Mouse (Mus musculus) heart, embryonic 10.5 days (tissue): ENCODE data around the gene Ankmy1. TPM values are rescaled to one million over a fixed set of nuclear protein-coding genes. Genes with fewer than 3 reads are reported as not detected.

Experiments used
- DNase-seq: peaks from one replicate; pipeline ENCODE4 v3.0.0-alpha.2; 2017; ENCODE audit warnings: low spot score
- H3K27ac ChIP-seq: fragments of 300-500 bp; sonication (generic); 2 replicates; pipeline ENCODE4 v1.5.1; 2016; ENCODE audit warnings: mild to moderate bottlenecking
- H3K27me3 ChIP-seq: fragments of 300-500 bp; sonication (generic); 2 replicates; pipeline ENCODE4 v1.6.1; 2016; ENCODE audit warnings: mild to moderate bottlenecking; ENCODE audit not compliant: poor library complexity, insufficient read depth, severe bottlenecking
- H3K36me3 ChIP-seq: fragments of 300-500 bp; sonication (generic); 2 replicates; pipeline ENCODE4 v1.6.1; 2016; ENCODE audit warnings: mild to moderate bottlenecking, moderate library complexity
- H3K4me1 ChIP-seq: fragments of 300-500 bp; sonication (generic); 2 replicates; pipeline ENCODE4 v1.6.1; 2016; ENCODE audit warnings: mild to moderate bottlenecking
- H3K4me3 ChIP-seq: fragments of 300-500 bp; sonication (generic); 2 replicates; pipeline ENCODE4 v1.5.1; 2016; ENCODE audit warnings: mild to moderate bottlenecking, moderate library complexity
- H3K9me3 ChIP-seq: fragments of 300-500 bp; sonication (generic); 2 replicates; pipeline ENCODE4 v1.6.1; 2016; ENCODE audit warnings: mild to moderate bottlenecking, moderate library complexity
- WGBS: fragments of 180-500 bp; shearing (Covaris S2); methylation state at CpG from one replicate; pipeline ENCODE4 v1.1.7; 2016; 5-methylcytosine and 5-hydroxymethylcytosine counted together
- polyA plus RNA-seq: library from polyadenylated mRNA; unstranded; fragments of >200 nt; fragmentation: Nextera tagmentation; extraction: Ambion mirVana; gene quantifications from 2 replicates; pipeline ENCODE4 v1.2.1, GENCODE M21; 2016

Gene Ankmy1
- polyA plus RNA-seq, 1 experiment from 2014 or later, result 0.18 TPM

GRCm38 (mm10) chr1:92909068-92909467 is 6.4 kb upstream of the Ankmy1 start:
- no peak overlapping the region for H3K4me3 ChIP-seq
- peaks cover 38% of the 10 kb centered on the region for H3K4me1 ChIP-seq

GRCm38 (mm10) chr1:92908664-92909063 is 6.0 kb upstream of the Ankmy1 start:
- peaks cover 38% of the 10 kb centered on the region for H3K4me1 ChIP-seq
- H3K4me3 ChIP-seq, result no peak overlapping the region
- DNase-seq, result no peak
- WGBS, result 95% methylated on average over 3 of the region's 3 CpGs
- no peaks in the 10 kb centered on the region; the same call in 1 of the 2 replicates for H3K36me3 ChIP-seq
- no peak overlapping the region for H3K27ac ChIP-seq
- H3K9me3 ChIP-seq, result no peaks in the 10 kb centered on the region
- peaks cover 18% of the 10 kb centered on the region; the same call in 1 of the 2 replicates for H3K27me3 ChIP-seq

More at GRCm38 (mm10) chr1:92909068-92909467, 6.4 kb upstream of the Ankmy1 start:
- no peaks in the 10 kb centered on the region for H3K9me3 ChIP-seq
- no peak overlapping the region for H3K27ac ChIP-seq
- H3K36me3 ChIP-seq, result peaks cover 3% of the 10 kb centered on the region; the same call in 1 of the 2 replicates
- 74% methylated on average over 4 of the region's 4 CpGs for WGBS
- peaks cover 18% of the 10 kb centered on the region; the same call in 1 of the 2 replicates for H3K27me3 ChIP-seq
- no peak for DNase-seq

- Histone ChIP-seq H3K4me3 (peak overlapping the region; percentile 77), H3K27ac (peak overlapping the region; percentile 89), H3K9me3 (no peaks in the 10 kb centered on the region), H3K4me1 (peaks cover 41% of the 10 kb centered on the region), H3K27me3 (peaks cover 18% of the 10 kb centered on the region; the same call in 1 of the 2 replicates), H3K36me3 (no peaks in the 10 kb centered on the region)
- no peak for DNase-seq
- 44% methylated on average over 20 of the region's 20 CpGs for WGBS
These were observed 5.1 kb upstream of the Ankmy1 start for GRCm38 (mm10) chr1:92907632-92908360.

- no peaks in the 10 kb centered on the region for H3K36me3 ChIP-seq
- peaks cover 38% of the 10 kb centered on the region for H3K4me1 ChIP-seq
- peak; percentile 97 for DNase-seq
- no peaks in the 10 kb centered on the region for H3K9me3 ChIP-seq
- WGBS, result under 1% methylated on average over 81 of the region's 81 CpGs
- peaks cover 20% of the 10 kb centered on the region for H3K27me3 ChIP-seq
- H3K27ac ChIP-seq, result peak within 1 kb of the TSS; percentile 89
- peak within 1 kb of the TSS; percentile 77 for H3K4me3 ChIP-seq
These were observed 4.3 kb upstream of the Ankmy1 start, which contains the start of gene Dusp28 for GRCm38 (mm10) chr1:92906779-92907631. Dusp28 (plus strand) TSS chr1:92906981.

GRCm38 (mm10) chr1:92905703-92906310 is 3.1 kb upstream of the Ankmy1 start:
- no peak overlapping the region for H3K4me3 ChIP-seq
- no peak for DNase-seq
- no peaks in the 10 kb centered on the region for H3K36me3 ChIP-seq
- H3K4me1 ChIP-seq, result peaks cover 29% of the 10 kb centered on the region
- H3K27ac ChIP-seq, result no peak overlapping the region
- H3K27me3 ChIP-seq, result peaks cover 32% of the 10 kb centered on the region
- WGBS, result 85% methylated on average over 2 of the region's 2 CpGs
- H3K9me3 ChIP-seq, result no peaks in the 10 kb centered on the region

- Histone ChIP-seq H3K9me3 (no peaks in the 10 kb centered on the region), H3K4me1 (peaks cover 21% of the 10 kb centered on the region), H3K4me3 (no peak overlapping the region), H3K36me3 (no peaks in the 10 kb centered on the region), H3K27ac (no peak overlapping the region), H3K27me3 (peaks cover 41% of the 10 kb centered on the region)
- 68% methylated on average over 4 of the region's 4 CpGs for WGBS
- DNase-seq, result no peak
These were observed 921 bp upstream of the Ankmy1 start for GRCm38 (mm10) chr1:92903627-92904026.

- DNase-seq, result peak; percentile 89
- H3K4me1 ChIP-seq, result no peaks in the 10 kb centered on the region; the same call in 1 of the 2 replicates
- no peaks in the 10 kb centered on the region for H3K36me3 ChIP-seq
- H3K9me3 ChIP-seq, result no peaks in the 10 kb centered on the region
- no peak overlapping the region for H3K4me3 ChIP-seq
- WGBS, result 7% methylated on average over 3 of the region's 3 CpGs
- no peak overlapping the region for H3K27ac ChIP-seq
- H3K27me3 ChIP-seq, result peaks cover 34% of the 10 kb centered on the region
These were observed 7.6 kb downstream of the Ankmy1 start for GRCm38 (mm10) chr1:92895089-92895488.

GRCm38 (mm10) chr1:92893896-92894295 is 8.8 kb downstream of the Ankmy1 start:
- no peaks in the 10 kb centered on the region for H3K36me3 ChIP-seq
- no peak overlapping the region for H3K27ac ChIP-seq
- H3K4me3 ChIP-seq, result no peak overlapping the region
- WGBS, result 66% methylated on average over 3 of the region's 3 CpGs
- H3K9me3 ChIP-seq, result no peaks in the 10 kb centered on the region
- no peaks in the 10 kb centered on the region for H3K4me1 ChIP-seq
- H3K27me3 ChIP-seq, result peaks cover 33% of the 10 kb centered on the region
- no peak for DNase-seq

- Histone ChIP-seq H3K27ac (no peak overlapping the region), H3K36me3 (no peaks in the 10 kb centered on the region), H3K27me3 (peaks cover 34% of the 10 kb centered on the region), H3K4me1 (no peaks in the 10 kb centered on the region), H3K4me3 (no peak overlapping the region), H3K9me3 (no peaks in the 10 kb centered on the region)
- WGBS, result 67% methylated on average over 3 of the region's 3 CpGs
- DNase-seq, result no peak
These were observed 9.9 kb downstream of the Ankmy1 start for GRCm38 (mm10) chr1:92892791-92893190.

GRCm38 (mm10) chr1:92888901-92889655 is 13.6 kb downstream of the Ankmy1 start:
- no peaks in the 10 kb centered on the region for H3K4me1 ChIP-seq
- H3K27ac ChIP-seq, result no peak overlapping the region
- DNase-seq, result no peak
- no peak overlapping the region for H3K4me3 ChIP-seq
- WGBS, result 78% methylated on average over 7 of the region's 7 CpGs
- H3K36me3 ChIP-seq, result no peaks in the 10 kb centered on the region
- peaks cover 42% of the 10 kb centered on the region for H3K27me3 ChIP-seq
- no peaks in the 10 kb centered on the region for H3K9me3 ChIP-seq

GRCm38 (mm10) chr1:92881982-92882381 is 20.7 kb downstream of the Ankmy1 start:
- Histone ChIP-seq H3K9me3 (no peaks in the 10 kb centered on the region), H3K4me3 (no peak overlapping the region), H3K27me3 (peaks cover 79% of the 10 kb centered on the region), H3K27ac (no peak overlapping the region), H3K36me3 (no peaks in the 10 kb centered on the region), H3K4me1 (peaks cover 14% of the 10 kb centered on the region; the same call in 1 of the 2 replicates)
- DNase-seq, result no peak
- WGBS, result 84% methylated on average over 6 of the region's 6 CpGs

- 75% methylated on average over 5 of the region's 5 CpGs for WGBS
- no peak overlapping the region for H3K4me3 ChIP-seq
- peaks cover 76% of the 10 kb centered on the region for H3K27me3 ChIP-seq
- H3K9me3 ChIP-seq, result no peaks in the 10 kb centered on the region
- no peak for DNase-seq
- H3K27ac ChIP-seq, result no peak overlapping the region
- H3K4me1 ChIP-seq, result peaks cover 14% of the 10 kb centered on the region; the same call in 1 of the 2 replicates
- no peaks in the 10 kb centered on the region for H3K36me3 ChIP-seq
These were observed 22.6 kb downstream of the Ankmy1 start for GRCm38 (mm10) chr1:92880101-92880500.
